Mouse (Mus musculus) stomach, embryonic 16.5 days (tissue): Measurements from ENCODE around the gene Dcp1b. TPM values are rescaled to one million over a fixed set of nuclear protein-coding genes. Genes with fewer than 3 reads are reported as not detected.

Experiments
- ATAC-seq: fragments of 200-750 bp; cut with Nextera tagmentation; 2 replicates; pipeline ENCODE4 v1.8.0; 2017; ENCODE audit warnings: moderate number of reproducible peaks, moderate TSS enrichment; ENCODE audit not compliant: insufficient read depth, low FRiP score
- H3K27ac ChIP-seq: fragments of 300-500 bp; sonication (generic); 2 replicates; pipeline ENCODE4 v1.5.1; 2014; ENCODE audit warnings: low read length
- H3K27me3 ChIP-seq: fragments of 300-500 bp; sonication (generic); 2 replicates; pipeline ENCODE4 v1.6.1; 2014; ENCODE audit warnings: low read length, control low read depth, mixed read lengths; ENCODE audit not compliant: control insufficient read depth, insufficient read depth
- H3K36me3 ChIP-seq: fragments of 300-500 bp; sonication (generic); 2 replicates; pipeline ENCODE4 v1.6.1; 2014; ENCODE audit warnings: low read length; ENCODE audit not compliant: control insufficient read depth, insufficient read depth
- H3K4me1 ChIP-seq: fragments of 300-500 bp; sonication (generic); 2 replicates; pipeline ENCODE4 v1.6.1; 2014; ENCODE audit warnings: low read length, control low read depth, mixed read lengths; ENCODE audit not compliant: control insufficient read depth, insufficient read depth
- H3K4me2 ChIP-seq: fragments of 300-500 bp; sonication (generic); 2 replicates; pipeline ENCODE4 v1.6.1; 2014; ENCODE audit warnings: low read depth, low read length, mixed read lengths
- H3K4me3 ChIP-seq: fragments of 300-500 bp; sonication (generic); replicated peaks from 2 replicates; pipeline ENCODE4 v1.5.1; 2014; ENCODE audit warnings: mild to moderate bottlenecking, low read length
- H3K9ac ChIP-seq: fragments of 300-500 bp; sonication (generic); 2 replicates; pipeline ENCODE4 v1.6.1; 2014; ENCODE audit warnings: low read length
- H3K9me3 ChIP-seq: fragments of 300-500 bp; sonication (generic); replicated peaks from 2 replicates; pipeline ENCODE4 v1.6.1; 2016; ENCODE audit warnings: low read length, control low read depth; ENCODE audit not compliant: control insufficient read depth
- WGBS: fragments of 180-500 bp; shearing (Covaris S2); extraction: QIAGEN DNeasy Blood & Tissue Kit; methylation state at CpG from one replicate; pipeline ENCODE4 v1.1.7; 2014; 5-methylcytosine and 5-hydroxymethylcytosine counted together
- polyA plus RNA-seq: library from polyadenylated mRNA; unstranded; fragments of >200 nt; fragmentation: Nextera tagmentation; extraction: Ambion mirVana; gene quantifications from 2 replicates; pipeline ENCODE4 v1.2.1, GENCODE M21; 2015

Dcp1b gene
- polyA plus RNA-seq, 1 experiment from 2014 or later, result 8.3 TPM

DNA sequence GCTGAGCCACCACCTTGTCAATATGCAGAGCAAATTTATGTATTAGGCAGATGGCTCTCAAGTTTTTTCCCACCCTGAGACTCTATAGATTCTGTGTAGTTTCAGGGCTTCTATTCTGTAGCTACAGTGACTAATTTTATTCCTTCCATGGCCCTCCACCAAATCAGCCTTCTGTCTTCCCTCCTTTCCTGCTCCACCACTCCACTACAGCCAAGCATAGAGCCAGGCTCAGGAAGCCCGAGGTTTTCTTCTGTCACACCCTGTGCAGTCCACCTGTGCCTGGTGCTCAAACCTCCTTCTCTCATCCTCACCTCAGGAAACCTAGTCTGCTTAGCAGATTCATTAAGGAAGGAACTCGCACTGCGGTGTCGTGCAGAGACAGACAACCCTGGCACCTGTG is 29.9 kb upstream of the Dcp1b start:
- Histone ChIP-seq H3K36me3 (no peaks in the 10 kb centered on the region), H3K27ac (no peak overlapping the region), H3K4me1 (no peaks in the 10 kb centered on the region), H3K9me3 (no peaks in the 10 kb centered on the region), H3K27me3 (no peaks in the 10 kb centered on the region), H3K4me2 (no peak overlapping the region), H3K4me3 (no peak overlapping the region), H3K9ac (no peak overlapping the region)
- 29% methylated on average over 4 of the region's 4 CpGs for WGBS
- ATAC-seq, result no peak

DNA sequence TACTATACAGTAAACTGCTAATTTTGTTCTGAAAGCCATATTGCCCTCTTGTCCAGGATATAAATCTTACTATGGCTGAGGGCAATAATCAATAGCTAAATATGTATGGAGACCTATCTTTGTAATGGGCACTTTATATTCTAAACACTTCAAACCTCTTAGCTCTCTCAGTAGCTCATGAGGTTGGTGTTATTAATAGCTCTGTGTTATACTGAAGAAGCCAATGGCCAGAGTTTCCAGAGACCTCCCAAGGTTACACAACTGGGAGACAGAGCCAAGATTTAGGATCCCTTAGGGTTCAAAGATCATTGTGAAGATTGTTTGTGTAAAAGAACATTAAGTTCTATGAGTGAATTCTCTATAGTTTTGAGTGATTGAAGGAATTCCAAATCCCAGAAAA is 9.4 kb upstream of the Dcp1b start:
- Histone ChIP-seq H3K9me3 (no peaks in the 10 kb centered on the region), H3K4me2 (no peak overlapping the region), H3K36me3 (no peaks in the 10 kb centered on the region), H3K9ac (no peak overlapping the region), H3K4me3 (no peak overlapping the region), H3K27ac (no peak overlapping the region), H3K4me1 (no peaks in the 10 kb centered on the region), H3K27me3 (no peaks in the 10 kb centered on the region)
- no peak for ATAC-seq

DNA sequence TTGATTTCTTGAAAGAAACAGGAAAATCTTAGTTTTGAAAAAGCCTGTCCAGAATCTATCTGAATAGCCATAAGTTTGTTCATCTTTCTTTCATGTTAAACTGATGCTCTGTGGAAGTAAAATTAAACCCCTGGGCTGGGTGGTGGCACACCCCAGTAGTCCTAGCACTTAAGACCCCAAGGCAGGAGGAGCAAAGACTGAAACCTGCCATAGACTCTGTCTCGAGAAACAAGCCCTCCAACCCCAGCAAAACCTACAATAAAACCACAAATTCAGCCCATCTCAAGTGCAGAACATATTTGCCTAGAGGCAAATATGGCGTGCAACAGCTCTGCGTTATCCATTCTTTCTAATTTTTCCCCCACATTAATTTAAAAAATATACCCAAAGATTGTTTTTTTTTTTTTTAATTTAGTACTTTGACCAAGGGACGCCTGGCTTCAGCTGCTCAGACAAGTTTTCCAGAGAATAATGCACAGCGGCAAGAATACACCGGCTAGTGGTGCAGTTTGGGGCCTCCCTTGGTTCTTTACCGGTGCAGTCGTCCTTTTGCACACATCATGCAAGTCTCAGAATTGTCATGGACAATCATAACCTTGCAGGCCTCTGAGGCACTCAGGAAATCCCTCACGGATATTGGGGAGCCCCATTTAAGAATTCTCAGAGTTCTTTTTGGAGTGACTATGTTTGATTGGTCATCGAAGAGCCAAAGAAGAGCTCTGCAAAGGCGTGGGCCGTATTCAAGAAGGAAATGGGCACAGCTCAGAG is 562 bp upstream of the Dcp1b start:
- H3K4me3 ChIP-seq, result peak overlapping the region; percentile 82
- H3K27ac ChIP-seq, result no peak overlapping the region
- H3K4me2 ChIP-seq, result peak overlapping the region; percentile 64
- no peaks in the 10 kb centered on the region for H3K36me3 ChIP-seq
- no peaks in the 10 kb centered on the region for H3K9me3 ChIP-seq
- H3K27me3 ChIP-seq, result no peaks in the 10 kb centered on the region
- peak overlapping the region; percentile 89 for H3K9ac ChIP-seq
- H3K4me1 ChIP-seq, result peaks cover 4% of the 10 kb centered on the region; the same call in 1 of the 2 replicates
- no peak for ATAC-seq
- 57% methylated on average over 12 of the region's 12 CpGs for WGBS

DNA sequence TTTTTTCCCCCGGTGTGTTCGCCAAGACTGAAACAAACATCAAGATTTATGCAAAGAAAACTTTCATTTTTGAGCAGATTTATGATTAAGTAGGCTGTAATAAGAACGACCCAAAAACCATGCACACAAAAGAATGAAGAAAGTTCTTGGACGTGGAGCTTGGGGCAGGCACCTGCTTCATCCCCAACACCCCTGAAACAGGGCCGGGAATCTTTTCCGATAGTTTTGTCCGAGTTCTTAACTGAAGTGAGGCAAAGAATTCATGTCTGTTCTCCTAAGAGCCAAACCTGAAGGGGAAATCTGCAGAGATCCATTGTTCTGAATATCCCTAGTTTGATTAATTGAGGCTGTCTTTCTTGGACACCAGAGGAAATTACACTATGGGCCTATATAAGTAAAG is 1.1 kb downstream of the Dcp1b start:
- no peak overlapping the region for H3K27ac ChIP-seq
- H3K4me3 ChIP-seq, result peak overlapping the region; percentile 82
- H3K36me3 ChIP-seq, result no peaks in the 10 kb centered on the region
- no peak for ATAC-seq
- peaks cover 4% of the 10 kb centered on the region; the same call in 1 of the 2 replicates for H3K4me1 ChIP-seq
- H3K9me3 ChIP-seq, result no peaks in the 10 kb centered on the region
- no peaks in the 10 kb centered on the region for H3K27me3 ChIP-seq
- no peak overlapping the region; the same call in 1 of the 2 replicates for H3K9ac ChIP-seq
- H3K4me2 ChIP-seq, result peak overlapping the region; percentile 64
- whole genome bisulfite sequencing, result 70% methylated on average over 7 of the region's 7 CpGs

DNA sequence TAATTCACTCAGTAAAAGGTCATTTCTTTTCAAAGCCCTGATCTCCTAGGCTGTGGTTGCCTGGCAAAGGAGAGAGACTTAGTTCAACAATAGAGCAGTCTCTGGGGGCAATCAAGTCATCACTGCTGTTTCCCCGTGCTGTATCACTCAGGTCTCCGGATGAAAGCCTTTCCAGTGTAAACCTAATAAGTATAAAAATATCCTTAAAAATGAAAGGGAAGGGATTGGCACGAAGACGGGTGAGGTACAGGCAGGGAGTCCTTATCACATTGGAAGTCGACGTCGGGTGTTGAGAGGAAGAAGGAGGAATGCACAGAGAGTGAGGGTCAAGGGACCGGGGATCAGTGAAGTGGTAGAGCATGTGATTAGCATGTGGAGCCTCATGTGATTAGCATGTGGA is 2.0 kb downstream of the Dcp1b start:
- H3K4me1 ChIP-seq, result peaks cover 4% of the 10 kb centered on the region; the same call in 1 of the 2 replicates
- 63% methylated on average over 8 of the region's 8 CpGs for WGBS
- H3K9me3 ChIP-seq, result no peaks in the 10 kb centered on the region
- no peak overlapping the region for H3K27ac ChIP-seq
- H3K9ac ChIP-seq, result no peak overlapping the region
- H3K4me2 ChIP-seq, result no peak overlapping the region
- H3K36me3 ChIP-seq, result no peaks in the 10 kb centered on the region
- no peak overlapping the region for H3K4me3 ChIP-seq
- no peaks in the 10 kb centered on the region for H3K27me3 ChIP-seq
- no peak for ATAC-seq

DNA sequence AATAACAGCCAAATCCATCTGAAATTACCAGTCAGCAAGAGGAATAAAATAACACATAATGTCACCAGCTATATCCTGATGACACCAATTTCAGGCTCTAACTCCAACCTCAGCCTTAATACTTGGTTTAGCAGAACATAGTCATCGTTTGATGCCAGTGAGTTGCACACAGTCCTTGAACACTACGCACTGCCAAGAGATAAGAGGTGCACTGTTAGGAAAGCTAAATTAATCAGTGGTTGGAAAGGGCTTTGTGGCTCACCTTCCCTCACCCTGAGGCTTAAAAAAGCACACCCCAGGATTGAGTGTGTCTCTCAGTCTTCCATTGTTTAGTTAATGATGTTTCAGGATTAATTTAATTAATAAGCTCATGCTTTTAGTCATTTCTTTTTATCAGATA is 5.1 kb downstream of the Dcp1b start:
- no peak overlapping the region for H3K4me2 ChIP-seq

DNA sequence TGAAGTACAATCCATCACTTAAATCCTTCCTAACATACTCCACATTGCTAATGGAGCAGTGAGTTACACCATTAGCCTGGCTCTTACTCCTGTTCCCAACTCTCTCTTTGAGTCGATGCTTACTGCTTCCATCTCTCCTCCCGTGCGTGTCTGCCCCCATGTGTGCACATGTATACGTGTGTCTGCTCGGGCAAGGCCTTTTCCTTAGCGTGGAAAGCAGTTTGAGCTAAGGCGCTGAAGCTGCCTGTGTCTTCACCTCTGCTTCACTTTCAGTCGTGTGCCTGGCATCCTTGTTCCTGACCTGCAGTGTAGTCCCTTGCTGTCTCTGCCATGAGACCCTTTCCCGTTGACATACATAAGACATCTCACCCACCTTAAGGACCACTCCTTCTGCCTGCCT is 7.2 kb downstream of the Dcp1b start:
- Histone ChIP-seq H3K9me3 (no peaks in the 10 kb centered on the region), H3K4me3 (no peak overlapping the region), H3K36me3 (no peaks in the 10 kb centered on the region), H3K4me1 (no peaks in the 10 kb centered on the region), H3K27ac (no peak overlapping the region), H3K27me3 (no peaks in the 10 kb centered on the region), H3K9ac (no peak overlapping the region), H3K4me2 (no peak overlapping the region)
- no peak for ATAC-seq
- WGBS, result 81% methylated on average over 9 of the region's 9 CpGs

More for the DNA sequence above, 5.1 kb downstream of the Dcp1b start:
- Histone ChIP-seq H3K4me1 (peaks cover 4% of the 10 kb centered on the region; the same call in 1 of the 2 replicates), H3K27me3 (no peaks in the 10 kb centered on the region), H3K4me3 (no peak overlapping the region), H3K27ac (no peak overlapping the region), H3K36me3 (no peaks in the 10 kb centered on the region), H3K9ac (no peak overlapping the region), H3K9me3 (no peaks in the 10 kb centered on the region)
- 75% methylated on average over 2 of the region's 2 CpGs for WGBS
- no peak for ATAC-seq

DNA sequence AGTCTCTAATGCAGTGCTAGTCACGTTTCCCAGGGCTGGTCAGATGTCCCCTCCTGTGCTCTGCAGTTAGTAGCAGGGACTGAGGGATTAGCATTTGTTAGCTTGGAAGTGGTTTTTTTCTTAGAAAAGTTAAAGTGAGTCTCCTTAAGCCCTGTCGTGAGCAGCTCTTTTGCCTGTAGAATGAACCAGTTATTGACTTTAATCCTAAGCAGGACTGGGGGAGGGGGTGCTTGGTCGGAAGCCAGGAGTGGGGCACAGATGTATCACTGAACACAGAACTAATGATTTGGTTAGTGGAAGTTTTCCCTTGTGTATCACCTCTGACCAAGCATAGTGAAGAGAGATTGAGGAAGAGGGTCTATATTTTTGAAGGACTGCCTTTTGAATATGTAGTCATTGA is 8.7 kb downstream of the Dcp1b start:
- Histone ChIP-seq H3K9ac (no peak overlapping the region), H3K4me3 (no peak overlapping the region), H3K27ac (no peak overlapping the region), H3K4me2 (no peak overlapping the region), H3K36me3 (no peaks in the 10 kb centered on the region), H3K27me3 (no peaks in the 10 kb centered on the region), H3K9me3 (no peaks in the 10 kb centered on the region), H3K4me1 (no peaks in the 10 kb centered on the region)
- no peak for ATAC-seq
- 52% methylated on average over 3 of the region's 3 CpGs for WGBS

DNA sequence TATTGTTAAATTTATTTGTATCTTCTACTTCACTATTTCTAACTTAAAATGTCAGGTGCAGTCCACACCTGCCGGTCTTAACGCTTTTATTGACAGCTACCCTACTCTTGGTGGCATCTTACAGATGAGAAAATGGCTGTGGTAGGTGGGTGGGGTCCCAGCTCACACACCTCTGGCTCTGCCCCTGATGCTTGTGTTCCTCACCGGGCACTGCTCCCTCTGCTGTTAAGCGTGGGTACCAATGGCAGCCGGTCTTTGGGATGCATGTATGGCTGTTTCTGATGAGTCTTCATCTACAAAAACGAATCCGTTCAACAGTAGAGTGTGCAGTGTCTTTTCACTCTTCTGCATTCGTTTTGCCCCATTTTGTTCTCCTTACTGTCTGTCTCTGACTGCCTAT is 11.6 kb downstream of the Dcp1b start:
- Histone ChIP-seq H3K27ac (no peak overlapping the region), H3K9me3 (no peaks in the 10 kb centered on the region), H3K4me3 (no peak overlapping the region), H3K36me3 (no peaks in the 10 kb centered on the region), H3K27me3 (no peaks in the 10 kb centered on the region), H3K9ac (no peak overlapping the region), H3K4me1 (no peaks in the 10 kb centered on the region), H3K4me2 (no peak overlapping the region)
- ATAC-seq, result no peak
- 60% methylated on average over 8 of the region's 8 CpGs for WGBS
